Mouse (Mus musculus): ENCODE data around the gene Tmem131.

DNA sequence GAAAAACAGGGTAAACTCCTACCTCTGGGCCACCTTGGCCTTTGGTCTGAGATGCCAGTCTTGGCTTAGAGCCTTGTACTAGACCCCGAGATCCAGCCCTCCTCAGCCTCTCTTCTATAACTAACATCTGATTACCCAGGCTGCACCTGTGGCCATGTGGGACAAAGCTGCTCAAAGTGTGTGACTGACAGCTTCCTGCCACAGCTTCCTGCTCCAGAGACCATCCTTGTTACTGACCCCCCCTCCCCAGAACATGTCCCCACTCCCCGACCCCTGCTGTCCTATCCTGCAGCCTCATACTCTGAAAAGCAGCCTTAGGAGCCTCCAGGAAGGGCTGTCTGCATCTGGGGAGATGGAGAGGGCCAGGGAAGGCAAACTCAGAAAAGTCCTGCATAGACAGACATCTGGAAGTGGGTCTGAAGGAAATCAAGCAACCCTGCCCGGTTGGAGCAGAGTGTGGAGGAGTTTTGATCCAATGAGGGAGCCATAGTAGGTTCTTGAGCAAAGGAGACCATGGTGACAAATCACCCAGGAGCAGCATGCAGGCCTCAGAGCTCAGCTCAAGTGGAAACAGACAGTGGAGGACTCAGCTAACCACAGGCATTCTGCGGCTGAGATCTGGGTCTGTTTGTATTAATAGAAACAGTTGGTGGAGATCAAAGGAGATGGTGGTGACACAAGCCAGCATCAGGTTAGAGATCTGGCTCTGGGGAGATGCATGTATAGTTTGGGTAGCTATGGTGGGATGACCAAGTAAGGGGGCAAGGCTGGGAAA, 176.8 kb downstream of the Tmem131 start:
- TF ChIP-seq CTCF (IDR thresholded peaks at IDR 0.05) (no peak), EP300 (IDR thresholded peaks at IDR 0.05) (no peak)

Measured in lung, postnatal 0 days (tissue).